Mouse (Mus musculus): Measurements from ENCODE around the gene Eepd1.

Eepd1 gene

DNA sequence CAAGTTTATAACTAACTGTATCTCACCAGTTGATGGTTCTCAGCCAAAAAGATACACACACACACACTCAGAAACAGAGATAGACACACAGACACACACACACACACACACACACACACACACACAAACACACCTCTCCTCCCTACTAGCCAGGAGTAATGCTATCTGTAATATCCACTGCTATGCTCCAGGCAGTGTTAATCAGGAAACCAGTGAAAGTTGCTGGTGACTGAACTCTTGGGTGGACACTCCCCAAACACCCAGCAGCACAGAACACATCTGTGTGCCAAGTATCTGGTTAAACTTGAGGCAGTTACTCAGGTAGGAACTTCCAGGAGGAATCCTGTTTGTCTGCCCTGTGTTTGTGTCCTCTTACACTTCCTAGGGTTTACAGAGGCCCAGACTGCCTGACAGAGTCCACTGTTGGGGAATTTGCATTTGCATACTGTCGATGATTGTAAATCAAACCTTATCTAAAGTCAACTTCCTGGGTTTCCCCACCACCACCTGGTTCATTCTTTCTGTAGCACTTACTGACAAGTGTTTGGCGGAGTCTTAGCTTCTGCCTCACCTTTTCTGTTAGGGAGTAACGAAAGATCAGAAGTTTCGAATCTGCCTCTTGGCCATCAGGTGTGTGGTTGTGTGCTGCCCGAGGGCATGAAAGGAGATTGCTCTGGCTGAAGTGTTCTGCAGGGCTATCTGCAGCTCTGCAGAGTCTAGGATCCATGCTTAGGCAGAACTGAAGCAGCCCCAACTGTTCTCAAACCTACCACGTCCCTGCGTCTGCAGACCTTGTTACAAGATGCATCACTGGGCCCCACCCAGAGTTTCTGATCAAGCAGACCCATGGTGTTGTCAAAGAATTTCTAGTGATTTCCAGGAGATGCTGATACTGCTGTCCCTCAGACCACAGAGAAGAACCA lies 97.6 kb downstream of the Eepd1 start:
- no peak for DNase-seq (ENCODE audit: low spot score)

GRCm38 (mm10) chr9:25583621-25584020 lies 102.3 kb downstream of the Eepd1 start:
- DNase-seq (ENCODE audit: low spot score) = no peak

DNA sequence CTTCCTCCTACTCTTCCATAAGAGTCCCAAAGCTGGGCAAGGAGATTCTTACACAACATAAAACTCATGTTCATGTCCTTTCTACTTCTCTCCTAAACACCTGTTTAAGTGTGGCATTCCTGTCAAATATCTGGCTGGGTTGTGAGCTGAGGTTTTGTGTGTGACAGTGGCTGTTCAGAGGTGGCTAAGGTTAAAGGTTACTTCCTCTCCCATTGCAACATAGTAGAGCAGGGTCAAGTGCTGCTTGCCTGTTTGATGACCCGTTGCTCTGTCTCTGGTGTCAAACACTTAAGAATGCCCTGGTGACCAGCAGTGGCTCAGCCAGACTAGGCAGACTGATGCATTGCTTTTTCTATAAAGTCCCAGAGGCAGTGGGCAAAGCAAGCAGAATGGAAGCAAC lies 104.3 kb downstream of the Eepd1 start:
- no peak for DNase-seq (ENCODE audit: low spot score)

- no peak for DNase-seq (ENCODE audit: low spot score)
Measured at GRCm38 (mm10) chr9:25588581-25588980, 107.2 kb downstream of the Eepd1 start.

- DNase-seq (ENCODE audit: low spot score) = no peak
Measured at GRCm38 (mm10) chr9:25590740-25591139, 109.4 kb downstream of the Eepd1 start.

DNA sequence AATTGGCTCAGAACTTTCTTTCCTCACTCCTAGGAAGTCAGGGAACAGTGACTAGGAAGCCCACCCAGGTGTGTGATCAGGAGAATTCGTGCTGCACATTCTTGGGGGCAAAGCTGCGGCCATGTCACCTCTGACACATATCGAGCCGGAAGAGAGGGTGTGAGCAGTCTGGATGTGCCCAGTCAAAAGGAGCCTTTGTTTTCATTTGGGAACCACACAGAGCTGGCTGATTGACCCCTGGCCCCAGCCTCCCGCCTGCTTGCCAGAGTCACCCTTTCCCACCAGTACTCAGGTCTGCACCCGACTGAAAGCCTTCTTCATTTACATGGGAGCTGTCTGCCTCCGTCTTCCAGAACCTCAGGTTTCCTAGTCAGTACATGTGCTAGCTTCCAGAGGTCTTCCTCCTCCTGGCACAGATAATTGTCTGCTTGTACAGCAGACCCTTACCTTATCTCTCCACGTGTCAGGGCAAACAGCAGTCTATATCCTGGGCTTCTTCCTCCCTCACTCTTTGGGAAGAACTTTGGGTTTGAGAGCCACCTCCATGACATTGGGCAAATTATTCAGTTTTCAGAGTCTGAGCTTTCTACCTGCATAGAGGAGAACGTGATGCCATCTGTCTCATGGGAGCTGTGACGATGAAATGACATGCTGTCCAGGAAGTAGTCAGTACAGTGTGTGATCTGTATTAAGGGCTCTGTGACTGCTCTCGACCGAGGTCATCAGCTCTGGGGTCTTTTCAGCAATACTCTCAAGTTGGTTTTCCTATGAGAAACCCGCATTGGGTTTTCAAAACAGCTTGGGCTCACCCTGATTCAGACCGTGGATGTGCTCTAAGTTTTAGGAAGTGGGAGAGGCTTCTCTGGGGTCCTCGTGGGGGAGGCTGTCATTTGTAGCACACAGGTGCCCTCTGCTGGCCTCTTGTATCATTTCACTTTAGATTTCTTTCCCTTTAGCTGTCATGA lies 110.3 kb downstream of the Eepd1 start:
- DNase-seq (ENCODE audit: low spot score) = peak; percentile 62

GRCm38 (mm10) chr9:25592355-25592955 lies 111.1 kb downstream of the Eepd1 start:
- no peak for DNase-seq (ENCODE audit: low spot score)

- DNase-seq (ENCODE audit: low spot score) = no peak
Measured at GRCm38 (mm10) chr9:25624744-25625143, 143.4 kb downstream of the Eepd1 start.

GRCm38 (mm10) chr9:25629531-25630099 lies 148.3 kb downstream of the Eepd1 start:
- DNase-seq (ENCODE audit: low spot score) = no peak
